Mouse (Mus musculus): ENCODE data around the gene C330021F23Rik.
"Not testable (repeated sequence)": the region's sequence is repeated elsewhere in the genome, so short reads cannot be mapped to it uniquely, and the experiment has no call there.

C330021F23Rik gene

GRCm38 (mm10) chr8:3567641-3568371, at the start of gene C330021F23Rik:
TSS of gene C330021F23Rik (plus strand) at chr8:3567990.
- no peak for DNase-seq

GRCm38 (mm10) chr8:3522007-3522697, 45.6 kb upstream of the C330021F23Rik start:
- no peak for DNase-seq

- DNase-seq: no peak
Measured at GRCm38 (mm10) chr8:3530816-3531215, 37.0 kb upstream of the C330021F23Rik start.

- no peak for DNase-seq
Measured at GRCm38 (mm10) chr8:3531936-3532335, 35.9 kb upstream of the C330021F23Rik start.

- DNase-seq: peak; percentile 46 to 48
Measured at GRCm38 (mm10) chr8:3536053-3536841, 31.5 kb upstream of the C330021F23Rik start.

GRCm38 (mm10) chr8:3536940-3537339, 30.9 kb upstream of the C330021F23Rik start:
- no peak for DNase-seq

- no peak for DNase-seq
Measured at GRCm38 (mm10) chr8:3537666-3538065, 30.1 kb upstream of the C330021F23Rik start.

- DNase-seq: no peak
Measured at GRCm38 (mm10) chr8:3539146-3539545, 28.6 kb upstream of the C330021F23Rik start.

- no peak for DNase-seq
Measured at GRCm38 (mm10) chr8:3540076-3540475, 27.7 kb upstream of the C330021F23Rik start.

- DNase-seq: no peak
Measured at GRCm38 (mm10) chr8:3546511-3546910, 21.3 kb upstream of the C330021F23Rik start.

GRCm38 (mm10) chr8:3552240-3552639, 15.6 kb upstream of the C330021F23Rik start:
- no peak for DNase-seq

GRCm38 (mm10) chr8:3556114-3556513, 11.7 kb upstream of the C330021F23Rik start:
- DNase-seq: no peak

GRCm38 (mm10) chr8:3568378-3568777, 588 bp downstream of the C330021F23Rik start:
- DNase-seq: no peak

- no peak for DNase-seq
Measured at GRCm38 (mm10) chr8:3569784-3570183, 2.0 kb downstream of the C330021F23Rik start.

GRCm38 (mm10) chr8:3574546-3574945, 6.8 kb downstream of the C330021F23Rik start:
- no peak for DNase-seq

GRCm38 (mm10) chr8:3576211-3576960, 8.6 kb downstream of the C330021F23Rik start:
- DNase-seq: no peak

GRCm38 (mm10) chr8:3579390-3580364, 11.9 kb downstream of the C330021F23Rik start:
- DNase-seq: no peak

- DNase-seq: not testable (repeated sequence)
Measured at GRCm38 (mm10) chr8:3581961-3582360, 14.2 kb downstream of the C330021F23Rik start.

- DNase-seq: no peak
Measured at GRCm38 (mm10) chr8:3586452-3586851, 18.7 kb downstream of the C330021F23Rik start.

- no peak for DNase-seq
Measured at GRCm38 (mm10) chr8:3586993-3587390, 19.2 kb downstream of the C330021F23Rik start, which contains the start of gene Camsap3. TSS of gene Camsap3 (plus strand) at chr8:3587293.

All from B cell, adult 2 months (primary cell).